Mouse (Mus musculus) cerebellum, postnatal 4 days (tissue): ENCODE measurements around the gene Myef2.
A peak's percentile ranks its signal among the peaks of the same experiment; 100 is the strongest.
"Not testable (repeated sequence)": the region's sequence is repeated elsewhere in the genome, so short reads cannot be mapped to it uniquely, and the experiment has no call there.

Experiments
- DNase-seq, 2 experiments: peaks; one replicate each; pipeline ENCODE4 v3.0.0; 2022; ENCODE audit warnings: low spot score in 2 of 2, mixed read lengths in 1 of 2

Myef2 gene

DNA sequence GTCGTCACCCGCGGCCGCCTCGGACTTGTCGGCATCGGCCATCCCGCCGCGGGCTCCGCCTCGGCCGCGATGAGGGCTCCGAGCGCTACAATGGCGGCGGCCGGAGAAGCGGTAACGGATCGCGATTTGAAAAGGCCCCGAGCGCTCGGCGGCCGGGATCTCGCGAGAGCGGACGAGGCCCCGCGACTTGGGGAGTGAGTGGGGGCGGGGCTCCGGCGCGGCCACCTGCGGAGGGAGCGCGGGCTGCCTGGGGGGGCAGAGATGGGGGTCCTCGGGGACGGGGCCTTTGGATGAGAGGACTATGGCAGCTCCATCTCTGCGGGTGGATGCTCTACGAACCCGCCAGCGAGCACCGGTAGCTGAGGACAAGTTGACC is at the start of gene Myef2:
Gene Myef2, minus strand, starts transcription at position 185 of the 376 bp plus-strand sequence.
- DNase-seq = peak; percentile 79 to 91

DNA sequence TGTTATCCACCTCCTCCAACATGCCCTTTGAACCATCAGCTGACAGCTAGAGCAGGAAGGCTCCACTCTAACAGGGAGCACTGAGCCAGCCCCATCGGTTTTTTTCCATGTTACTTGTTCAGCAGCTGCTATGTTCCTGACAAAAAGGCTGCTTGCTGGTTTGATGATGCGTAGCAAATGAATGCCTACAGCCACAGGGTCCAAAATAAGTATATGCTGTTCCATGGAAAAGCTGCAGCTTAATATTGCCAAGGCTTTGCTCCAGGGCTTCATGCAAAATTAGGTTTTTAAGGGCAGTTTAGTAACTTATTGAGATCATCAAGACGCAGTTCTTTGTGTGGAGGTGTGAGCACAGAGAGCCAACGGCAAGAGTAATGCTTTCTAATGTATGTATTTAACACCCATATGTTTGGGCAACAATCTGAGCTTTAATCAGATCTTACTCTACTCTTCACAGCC is 38.6 kb upstream of the Myef2 start:
- no peak for DNase-seq

- DNase-seq = no peak
These were observed 32.0 kb upstream of the Myef2 start for GRCm38 (mm10) chr2:125155504-125155903.

DNA sequence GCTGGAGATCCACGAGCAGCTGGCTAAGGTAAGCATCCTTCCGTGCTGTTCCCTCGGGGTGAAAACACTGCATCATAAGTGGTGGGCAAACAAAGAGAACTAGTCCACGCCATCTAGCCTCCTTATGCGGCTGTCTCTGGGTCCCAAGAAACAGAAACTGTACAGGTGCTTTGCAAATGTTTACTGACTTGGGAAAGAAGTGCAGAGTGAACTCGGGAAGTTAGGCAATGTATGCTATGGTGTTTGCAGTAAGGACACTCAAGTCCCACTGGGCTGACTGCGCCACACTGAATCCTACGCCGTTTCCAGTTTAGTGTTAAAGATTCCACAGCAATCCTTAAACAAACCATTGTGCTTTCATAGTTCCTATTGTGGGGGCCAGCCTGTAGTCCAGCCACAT is 30.8 kb upstream of the Myef2 start:
- no peak for DNase-seq

DNA sequence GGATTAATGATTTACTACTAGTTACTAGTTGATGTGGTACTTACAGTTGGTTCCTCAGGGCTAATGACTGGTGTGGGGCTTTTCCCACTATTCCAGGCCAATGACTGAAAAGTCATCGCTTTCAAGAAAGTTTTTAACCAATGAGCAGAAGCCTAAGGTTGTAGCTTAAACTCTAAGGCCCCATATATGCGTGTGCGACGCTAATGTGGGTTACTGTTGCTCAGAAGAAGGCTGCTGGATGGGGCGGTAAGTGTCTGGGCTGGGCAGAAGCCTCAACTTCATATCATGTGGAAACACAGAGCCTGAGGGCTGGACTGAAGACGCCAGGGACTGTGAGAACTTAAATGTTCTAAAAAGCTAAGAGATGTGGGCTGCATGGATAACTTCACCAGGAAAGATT is 28.9 kb upstream of the Myef2 start, which contains the start of gene Slc12a1:
Gene Slc12a1, plus strand, starts transcription at position 118 of the 400 bp plus-strand sequence.
- no peak for DNase-seq

DNA sequence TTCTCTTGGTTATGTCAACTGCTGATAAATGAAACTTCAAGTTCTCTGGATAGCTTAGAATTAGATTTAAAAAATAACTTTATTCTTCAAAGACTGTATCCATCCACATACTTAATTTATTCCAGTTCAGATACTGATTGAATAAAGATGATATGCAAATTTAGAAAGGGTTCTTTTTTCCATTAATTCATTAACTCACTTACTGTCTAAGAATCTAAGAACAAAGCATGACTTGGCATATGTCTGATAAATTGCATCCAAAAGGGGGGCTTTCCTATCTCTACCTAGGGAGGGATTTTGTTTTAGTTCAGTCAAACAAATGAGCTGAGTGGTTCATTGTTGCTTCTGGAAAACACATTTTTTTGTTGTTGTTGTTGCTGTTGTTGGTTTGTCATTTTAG is 18.9 kb upstream of the Myef2 start:
- DNase-seq = no peak

GRCm38 (mm10) chr2:125136846-125137245 is 13.4 kb upstream of the Myef2 start:
- DNase-seq = no peak

GRCm38 (mm10) chr2:125135903-125136811 is 12.7 kb upstream of the Myef2 start, which contains the start of gene Ctxn2:
Ctxn2 (plus strand) TSS chr2:125136692.
- DNase-seq = peak in 1 of 2 experiments; percentile 35

- DNase-seq = no peak
These were observed 10.7 kb upstream of the Myef2 start for GRCm38 (mm10) chr2:125134113-125134512.

DNA sequence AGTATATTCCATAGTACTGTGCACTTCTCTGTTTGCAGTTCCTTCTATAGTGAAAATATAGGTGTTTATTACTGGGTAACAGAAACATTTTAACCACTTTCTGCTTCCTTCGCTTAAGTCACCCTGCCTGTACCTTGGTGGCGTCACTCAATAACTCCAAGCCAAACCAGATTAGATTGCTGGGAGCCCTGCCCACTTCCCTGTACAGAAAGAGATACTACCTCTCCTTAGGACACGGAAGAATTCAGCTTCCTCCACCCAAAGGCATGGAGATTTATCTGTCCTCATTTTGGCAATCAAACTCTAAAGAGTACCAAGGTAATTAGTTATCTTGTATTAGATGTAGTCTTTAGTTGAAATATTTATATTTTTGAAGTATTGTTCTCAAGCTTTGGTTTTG is 3.3 kb upstream of the Myef2 start:
- no peak for DNase-seq

GRCm38 (mm10) chr2:125125824-125126223 is 2.4 kb upstream of the Myef2 start:
- no peak for DNase-seq

- peak in 1 of 2 experiments; percentile 46 for DNase-seq
These were observed 611 bp downstream of the Myef2 start for GRCm38 (mm10) chr2:125122624-125123476.

- DNase-seq = no peak
These were observed 1.2 kb downstream of the Myef2 start for GRCm38 (mm10) chr2:125122288-125122623.

- DNase-seq = no peak
These were observed 3.9 kb downstream of the Myef2 start for GRCm38 (mm10) chr2:125119381-125120110.

DNA sequence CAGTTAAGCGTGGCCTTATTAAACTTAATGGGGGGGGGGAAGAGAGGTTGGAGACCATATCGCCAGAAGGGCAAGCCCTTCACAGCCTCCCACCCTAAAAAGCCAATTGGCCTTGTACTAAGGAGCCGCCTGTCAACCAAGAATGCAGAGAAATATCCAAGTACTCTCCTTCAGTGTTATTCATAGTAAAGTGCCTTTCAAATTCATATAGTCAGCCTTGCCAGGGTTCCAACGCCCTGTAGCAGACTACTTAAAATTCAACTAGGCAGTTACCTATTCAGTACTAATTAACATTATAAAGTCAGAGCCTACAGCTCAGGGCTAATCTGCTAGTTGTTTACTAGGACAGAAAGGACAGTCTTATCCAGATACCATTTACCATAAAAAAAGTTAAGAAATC is 16.9 kb downstream of the Myef2 start:
- not testable (repeated sequence) for DNase-seq

GRCm38 (mm10) chr2:125104491-125104890 is 19.0 kb downstream of the Myef2 start:
- not testable (repeated sequence) for DNase-seq

DNA sequence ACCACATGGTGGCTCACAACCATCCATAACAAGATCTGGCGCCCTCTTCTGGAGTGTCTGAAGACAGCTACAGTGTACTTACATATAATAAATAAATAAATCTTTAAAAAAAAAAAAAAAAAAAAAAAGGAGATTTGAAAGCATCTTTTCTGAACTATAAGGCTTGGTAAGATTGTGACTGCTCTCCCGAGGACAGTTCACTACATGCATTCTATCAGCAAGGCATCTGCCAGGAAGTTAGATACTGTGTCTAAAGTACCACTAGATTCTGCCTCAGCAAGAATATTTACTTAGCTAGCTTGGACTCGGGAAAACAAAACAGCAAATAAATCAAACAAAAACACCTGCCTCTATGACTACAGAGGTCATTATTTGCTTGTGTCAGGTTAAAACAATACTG is 31.3 kb downstream of the Myef2 start:
- not testable (repeated sequence) for DNase-seq

DNA sequence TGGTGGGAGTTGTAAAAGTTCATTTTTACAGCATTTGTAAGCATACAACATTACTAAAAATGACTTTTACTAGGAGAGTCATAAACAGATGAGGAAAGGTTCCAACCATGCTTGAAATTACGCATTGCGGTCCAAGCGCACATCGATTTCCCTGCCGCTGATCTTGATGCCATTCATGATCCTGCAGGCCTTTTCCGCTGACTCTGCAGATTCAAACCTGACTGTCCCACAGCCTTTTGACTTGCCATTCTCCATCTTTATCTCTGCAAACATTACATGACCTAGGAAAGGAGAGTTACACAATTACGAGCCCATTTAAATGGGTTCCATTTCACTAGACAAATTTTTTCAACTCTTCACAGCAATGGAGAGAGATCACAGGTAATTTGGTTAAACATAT is 34.7 kb downstream of the Myef2 start:
- DNase-seq = no peak

DNA sequence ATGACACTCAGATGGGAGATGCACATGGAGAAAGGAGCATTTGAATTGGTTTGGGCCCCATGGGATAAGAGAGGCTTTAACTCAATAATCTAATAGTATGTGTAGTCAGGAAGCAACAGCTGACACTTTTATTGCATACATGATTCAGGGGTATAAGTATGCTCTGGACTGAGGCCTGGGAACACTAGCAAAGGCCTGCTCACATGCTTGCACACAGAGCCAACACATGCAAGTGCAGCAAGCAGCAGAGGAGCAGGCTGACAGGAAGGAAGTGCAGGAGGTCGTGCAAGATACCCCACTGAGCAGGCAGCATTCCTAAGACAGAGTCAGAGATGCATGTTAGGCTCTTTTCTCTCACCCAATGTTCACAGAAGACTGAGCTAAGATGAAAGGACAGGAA is 39.6 kb downstream of the Myef2 start:
- DNase-seq = no peak

- DNase-seq = no peak
These were observed 50.2 kb downstream of the Myef2 start for GRCm38 (mm10) chr2:125073056-125073780.

DNA sequence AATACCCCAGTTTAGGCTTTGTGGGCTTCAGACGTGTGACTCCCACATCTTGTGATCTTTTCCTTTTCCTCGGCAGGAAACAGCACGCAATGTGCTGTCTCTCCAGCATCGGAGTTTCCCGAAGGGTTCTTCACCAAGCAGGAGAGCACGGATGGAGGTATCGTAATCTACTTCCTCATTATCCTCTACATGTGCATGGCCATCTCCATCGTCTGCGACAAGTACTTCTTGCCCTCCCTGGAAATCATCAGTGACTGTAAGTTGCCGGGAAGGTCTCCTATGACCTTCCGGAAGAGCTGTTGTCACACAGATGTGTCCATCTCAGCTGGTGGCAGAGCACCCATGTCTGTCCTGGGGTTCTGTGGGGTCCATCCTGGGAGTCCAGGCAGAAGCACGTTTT is 54.8 kb downstream of the Myef2 start:
- no peak for DNase-seq
